Mouse (Mus musculus) heart, postnatal 0 days (tissue): ENCODE data around the gene Cnksr3. TPM values are rescaled to one million over a fixed set of nuclear protein-coding genes. Genes with fewer than 3 reads are reported as not detected.

Source experiments
- ATAC-seq: fragments of 200-750 bp; cut with Nextera tagmentation; 2 replicates; pipeline ENCODE4 v1.8.0; 2017; ENCODE audit warnings: low read depth, moderate number of reproducible peaks, moderate library complexity; ENCODE audit not compliant: insufficient read depth
- DNase-seq: peaks from one replicate; pipeline ENCODE4 v3.0.0-alpha.2; 2016; ENCODE audit warnings: low spot score
- H3K27ac ChIP-seq: fragments of 300-500 bp; sonication (generic); 2 replicates; pipeline ENCODE4 v1.5.1; 2014; ENCODE audit warnings: low read depth, mild to moderate bottlenecking
- H3K27me3 ChIP-seq: fragments of 300-500 bp; sonication (generic); 2 replicates; pipeline ENCODE4 v1.6.1; 2014; ENCODE audit warnings: low read length, mixed read lengths; ENCODE audit not compliant: control insufficient read depth, insufficient read depth
- H3K36me3 ChIP-seq: fragments of 300-500 bp; sonication (generic); replicated peaks from 2 replicates; pipeline ENCODE4 v1.6.1; 2014; ENCODE audit warnings: low read length, mixed read lengths; ENCODE audit not compliant: control insufficient read depth, insufficient read depth
- H3K4me1 ChIP-seq: fragments of 300-500 bp; sonication (generic); 2 replicates; pipeline ENCODE4 v1.6.1; 2014; ENCODE audit warnings: antibody characterized with exemption; ENCODE audit not compliant: control insufficient read depth, insufficient read depth
- H3K4me2 ChIP-seq: fragments of 300-500 bp; sonication (generic); 2 replicates; pipeline ENCODE4 v1.6.1; 2014; ENCODE audit warnings: low read depth, mild to moderate bottlenecking, low read length, moderate library complexity
- H3K4me3 ChIP-seq: fragments of 300-500 bp; sonication (generic); 2 replicates; pipeline ENCODE4 v1.5.1; 2014; ENCODE audit warnings: low read depth, low read length
- H3K9ac ChIP-seq: fragments of 300-500 bp; sonication (generic); replicated peaks from 2 replicates; pipeline ENCODE4 v1.6.1; 2014; ENCODE audit warnings: low read depth, low read length, mixed read lengths
- H3K9me3 ChIP-seq: fragments of 300-500 bp; sonication (generic); replicated peaks from 2 replicates; pipeline ENCODE4 v1.6.1; 2016; ENCODE audit warnings: low read length; ENCODE audit not compliant: control insufficient read depth
- CTCF ChIP-seq: IDR thresholded peaks from 2 replicates; pipeline ENCODE4 v1.5.1; 2016; ENCODE audit warnings: antibody characterized with exemption, control low read depth, low read depth
- EP300 ChIP-seq: IDR thresholded peaks from 2 replicates; pipeline ENCODE4 v1.6.1; 2016; ENCODE audit warnings: antibody characterized with exemption, low read depth
- WGBS: fragments of 180-500 bp; shearing (Covaris S2); extraction: QIAGEN DNeasy Blood & Tissue Kit; methylation state at CpG from one replicate; pipeline ENCODE4 v1.1.7; 2014; 5-methylcytosine and 5-hydroxymethylcytosine counted together
- polyA plus RNA-seq: library from polyadenylated mRNA; unstranded; fragments of >200 nt; fragmentation: Nextera tagmentation; extraction: Ambion mirVana; gene quantifications from 2 replicates; pipeline ENCODE4 v1.2.1, GENCODE M21; 2015
- total RNA-seq: library from RNA; depleted of rRNA; stranded (reverse); fragments of >200 nt; gene quantifications from 2 replicates; pipeline ENCODE4 v1.2.3, GENCODE M21; 2014; ENCODE audit warnings: low replicate concordance

Gene Cnksr3
- total and polyA plus RNA-seq, 2 experiments from 2014 or later = 8.1 to 16.6 TPM

GRCm38 (mm10) chr10:7144081-7144783 lies 67.8 kb downstream of the Cnksr3 start:
- peaks cover 47% of the 10 kb centered on the region for H3K4me1 ChIP-seq
- no peak overlapping the region for H3K4me2 ChIP-seq
- peak overlapping the region; percentile 72 for H3K27ac ChIP-seq
- H3K36me3 ChIP-seq = peaks cover 5% of the 10 kb centered on the region; the same call in 1 of the 2 replicates
- H3K9ac ChIP-seq = no peak overlapping the region
- ATAC-seq = 0 out of 2 replicates have a peak, but pooled peaks have one; percentile 15
- H3K4me3 ChIP-seq = no peak overlapping the region
- DNase-seq = peak; percentile 31
- no peak for TF ChIP-seq CTCF
- TF ChIP-seq EP300 = no peak
- 36% methylated on average over 13 of the region's 13 CpGs for WGBS
- no peaks in the 10 kb centered on the region for H3K9me3 ChIP-seq
- H3K27me3 ChIP-seq = no peaks in the 10 kb centered on the region

DNA sequence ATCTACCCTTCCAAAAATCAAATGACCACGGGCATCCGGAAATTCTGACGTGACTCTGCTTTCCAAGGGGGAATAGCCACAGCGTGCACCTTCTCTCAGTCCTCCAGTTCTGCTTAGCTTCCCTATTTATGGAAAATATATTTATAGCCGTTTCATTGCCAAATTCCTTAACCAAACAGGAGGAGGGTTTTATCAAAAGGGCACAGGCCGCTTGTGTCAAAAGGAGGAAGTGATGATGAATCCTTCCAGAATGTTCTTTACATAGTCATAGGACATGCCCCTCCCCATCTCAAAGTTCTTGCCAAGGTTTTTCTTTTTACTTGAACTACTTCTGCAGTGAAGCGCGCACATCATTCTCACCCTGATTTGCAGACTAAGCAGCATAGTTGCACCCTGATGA lies 69.8 kb downstream of the Cnksr3 start:
- peak; percentile 92 for DNase-seq

DNA sequence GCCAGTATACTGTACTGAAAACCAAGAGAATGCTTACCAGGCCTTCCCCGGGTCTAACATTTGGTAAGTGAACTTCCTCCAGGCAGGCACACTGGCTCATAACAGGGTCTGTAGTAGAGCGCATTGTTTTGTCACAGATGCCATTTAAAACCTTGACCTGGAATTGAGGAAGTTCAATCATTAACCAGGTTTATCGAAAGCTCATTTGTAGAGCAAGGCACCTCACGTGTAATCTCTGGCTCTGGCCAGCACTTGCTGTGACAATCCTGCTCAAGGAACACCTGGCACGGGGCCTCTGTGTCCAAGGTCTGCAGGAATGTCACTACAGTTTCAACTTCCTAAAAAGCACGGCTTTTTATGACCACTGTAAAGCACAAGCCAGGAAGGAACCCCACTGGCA lies 71.8 kb downstream of the Cnksr3 start:
- DNase-seq (no peak), ATAC-seq (no peak)
- TF ChIP-seq CTCF = no peak
- no peak for TF ChIP-seq EP300
- no peak overlapping the region for H3K9ac ChIP-seq
- H3K4me2 ChIP-seq = no peak overlapping the region
- peak overlapping the region; percentile 15; the same call in 1 of the 2 replicates for H3K27ac ChIP-seq
- no peaks in the 10 kb centered on the region for H3K9me3 ChIP-seq
- no peaks in the 10 kb centered on the region for H3K27me3 ChIP-seq
- peaks cover 41% of the 10 kb centered on the region for H3K4me1 ChIP-seq
- H3K4me3 ChIP-seq = no peak overlapping the region
- H3K36me3 ChIP-seq = peaks cover 9% of the 10 kb centered on the region
- 49% methylated on average over 6 of the region's 6 CpGs for WGBS

More for the DNA sequence above, 69.8 kb downstream of the Cnksr3 start:
- peaks cover 47% of the 10 kb centered on the region for H3K4me1 ChIP-seq
- 15% methylated on average over 8 of the region's 8 CpGs for WGBS
- TF ChIP-seq EP300 = peak; percentile 66; the same call in 1 of the 2 replicates
- TF ChIP-seq CTCF = no peak
- H3K27me3 ChIP-seq = no peaks in the 10 kb centered on the region
- no peaks in the 10 kb centered on the region for H3K9me3 ChIP-seq
- H3K4me2 ChIP-seq = no peak overlapping the region
- peak overlapping the region; percentile 54 for H3K27ac ChIP-seq
- ATAC-seq = peak; percentile 69
- no peak overlapping the region for H3K4me3 ChIP-seq
- no peak overlapping the region for H3K9ac ChIP-seq
- H3K36me3 ChIP-seq = peaks cover 9% of the 10 kb centered on the region; the same call in 1 of the 2 replicates

- TF ChIP-seq CTCF (no peak), EP300 (no peak)
- Histone ChIP-seq H3K9ac (no peak overlapping the region), H3K9me3 (no peaks in the 10 kb centered on the region), H3K4me2 (no peak overlapping the region), H3K27ac (no peak overlapping the region), H3K36me3 (peaks cover 29% of the 10 kb centered on the region), H3K4me1 (peaks cover 26% of the 10 kb centered on the region), H3K27me3 (no peaks in the 10 kb centered on the region), H3K4me3 (no peak overlapping the region)
- DNase-seq (no peak), ATAC-seq (no peak)
- 60% methylated on average over 12 of the region's 12 CpGs for WGBS
Observed at GRCm38 (mm10) chr10:7138049-7138448, 74.0 kb downstream of the Cnksr3 start.

GRCm38 (mm10) chr10:7135751-7136150 lies 76.3 kb downstream of the Cnksr3 start:
- Histone ChIP-seq H3K27me3 (no peaks in the 10 kb centered on the region), H3K4me1 (peaks cover 8% of the 10 kb centered on the region), H3K36me3 (peaks cover 45% of the 10 kb centered on the region), H3K9me3 (no peaks in the 10 kb centered on the region), H3K9ac (no peak overlapping the region), H3K4me2 (no peak overlapping the region), H3K4me3 (no peak overlapping the region), H3K27ac (0 out of 2 replicates have a peak overlapping the region, but pooled peaks have one; percentile 11)
- WGBS = 67% methylated on average over 2 of the region's 2 CpGs
- ATAC-seq (no peak), DNase-seq (no peak)
- no peak for TF ChIP-seq EP300
- no peak for TF ChIP-seq CTCF
